Mouse (Mus musculus) small intestine, adult 2 months (tissue): Measurements from ENCODE around the gene Gapvd1.

Source experiments
- CTCF ChIP-seq: fragments of 200-500 bp; IDR thresholded peaks from 2 replicates; pipeline ENCODE4 v1.5.1; 2012; ENCODE audit warnings: low read depth, mild to moderate bottlenecking, control low read depth, inconsistent platforms, low read length, moderate library complexity, mixed read lengths; ENCODE audit not compliant: insufficient replicate concordance, insufficient read length; ENCODE audit errors: extremely low read depth
- POLR2A ChIP-seq: fragments of 200-500 bp; IDR thresholded peaks from 2 replicates; pipeline ENCODE4 v1.6.1; 2012; ENCODE audit warnings: low read depth, mild to moderate bottlenecking, control low read depth, inconsistent platforms, low read length, moderate library complexity

GRCm38 (mm10) chr2:34725269-34725668, 29.8 kb downstream of the Gapvd1 start:
- TF ChIP-seq CTCF: no peak
- no peak for TF ChIP-seq POLR2A
